Mouse (Mus musculus): ENCODE measurements around the gene Slc16a7. TPM values are rescaled to one million over a fixed set of nuclear protein-coding genes. Genes with fewer than 3 reads are reported as not detected.

Slc16a7 gene
- polyA plus RNA-seq, 1 experiment = 7.6 TPM

GRCm38 (mm10) chr10:125370037-125370610, 19.1 kb downstream of the Slc16a7 start:
- no peak overlapping the region for H3K4me3 ChIP-seq (ENCODE audit: insufficient read depth, low read length)
- TF ChIP-seq CTCF (IDR thresholded peaks at IDR 0.05; ENCODE audit: borderline replicate concordance, insufficient read depth, low read length) = no peak
- TF ChIP-seq POLR2A (IDR thresholded peaks at IDR 0.05; ENCODE audit: low read depth, low read length) = no peak
- H3K4me1 ChIP-seq (ENCODE audit: control insufficient read depth, insufficient read depth, low read length) = no peaks in the 10 kb centered on the region
- H3K27ac ChIP-seq (ENCODE audit: insufficient read depth, low read length) = no peak overlapping the region

DNA sequence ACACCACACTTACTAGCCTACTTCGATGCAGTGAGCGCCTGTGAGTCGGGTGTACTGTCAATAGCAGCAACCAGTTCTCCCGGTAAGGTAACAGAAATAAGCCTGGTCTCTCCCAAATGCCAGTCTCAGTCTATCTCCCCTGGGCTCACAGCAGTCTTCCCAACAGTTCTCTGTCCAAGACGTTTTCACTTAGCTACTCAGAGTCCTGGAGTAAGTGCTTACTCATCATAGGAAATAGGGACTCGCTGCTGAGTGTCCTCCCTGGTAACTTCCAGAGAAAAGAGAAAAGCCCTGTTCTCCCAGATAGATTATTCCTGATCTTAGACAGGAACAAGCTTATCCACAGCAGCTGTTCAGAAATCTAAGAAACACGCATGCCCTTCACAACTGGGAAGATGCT, 30.8 kb downstream of the Slc16a7 start:
- Histone ChIP-seq H3K4me3 (ENCODE audit: insufficient read depth, low read length) (no peak overlapping the region), H3K4me1 (ENCODE audit: control insufficient read depth, insufficient read depth, low read length) (no peaks in the 10 kb centered on the region)
- TF ChIP-seq CTCF (IDR thresholded peaks at IDR 0.05; ENCODE audit: borderline replicate concordance, insufficient read depth, low read length) (no peak), POLR2A (IDR thresholded peaks at IDR 0.05; ENCODE audit: low read depth, low read length) (no peak)

DNA sequence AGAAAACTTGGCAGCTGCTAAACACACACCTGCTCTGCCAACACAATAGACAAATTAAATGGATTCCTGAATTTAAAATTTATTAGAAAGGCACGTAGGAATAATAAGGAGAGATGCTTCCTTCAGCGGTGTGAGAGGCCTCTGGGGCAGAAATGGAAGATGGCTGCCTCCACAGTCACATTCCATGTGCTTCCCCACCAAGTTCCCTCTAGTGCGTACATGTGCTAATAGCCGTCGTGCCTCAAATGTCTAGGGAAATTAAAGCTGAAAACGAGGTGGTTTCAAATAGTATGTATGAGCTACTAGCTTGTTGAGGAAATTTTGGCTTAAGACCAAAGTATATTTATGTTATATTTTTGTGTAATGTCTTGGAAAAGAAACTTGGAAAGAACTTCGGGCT, 36.5 kb downstream of the Slc16a7 start:
- Histone ChIP-seq H3K4me3 (ENCODE audit: insufficient read depth, low read length) (no peak overlapping the region), H3K4me1 (ENCODE audit: control insufficient read depth, insufficient read depth, low read length) (no peaks in the 10 kb centered on the region), H3K27ac (ENCODE audit: insufficient read depth, low read length) (no peak overlapping the region)
- TF ChIP-seq POLR2A (IDR thresholded peaks at IDR 0.05; ENCODE audit: low read depth, low read length) (no peak), CTCF (IDR thresholded peaks at IDR 0.05; ENCODE audit: borderline replicate concordance, insufficient read depth, low read length) (no peak)

More for the DNA sequence above, 30.8 kb downstream of the Slc16a7 start:
- no peak overlapping the region for H3K27ac ChIP-seq (ENCODE audit: insufficient read depth, low read length)

DNA sequence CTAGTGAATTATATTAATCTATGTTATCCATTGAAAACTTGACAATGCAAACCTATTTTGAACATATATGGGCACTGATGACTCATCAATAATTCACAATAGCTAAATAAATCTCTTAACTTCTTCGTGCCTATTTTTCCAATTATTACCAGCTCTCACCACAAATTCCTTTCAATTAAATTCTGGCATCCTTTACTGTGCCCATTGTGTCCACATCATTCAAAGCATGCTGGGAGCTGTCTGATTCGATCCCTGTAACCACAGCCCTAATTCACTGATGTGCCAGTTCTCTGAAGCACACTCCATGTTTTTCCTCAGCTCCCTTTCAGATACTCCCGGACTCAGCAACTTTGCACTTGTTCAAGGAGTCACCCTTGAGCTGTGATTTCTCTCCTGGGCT, 41.1 kb downstream of the Slc16a7 start:
- no peak overlapping the region for H3K27ac ChIP-seq (ENCODE audit: insufficient read depth, low read length)
- no peaks in the 10 kb centered on the region for H3K4me1 ChIP-seq (ENCODE audit: control insufficient read depth, insufficient read depth, low read length)
- H3K4me3 ChIP-seq (ENCODE audit: insufficient read depth, low read length) = no peak overlapping the region
- no peak for TF ChIP-seq POLR2A (IDR thresholded peaks at IDR 0.05; ENCODE audit: low read depth, low read length)
- TF ChIP-seq CTCF (IDR thresholded peaks at IDR 0.05; ENCODE audit: borderline replicate concordance, insufficient read depth, low read length) = no peak

DNA sequence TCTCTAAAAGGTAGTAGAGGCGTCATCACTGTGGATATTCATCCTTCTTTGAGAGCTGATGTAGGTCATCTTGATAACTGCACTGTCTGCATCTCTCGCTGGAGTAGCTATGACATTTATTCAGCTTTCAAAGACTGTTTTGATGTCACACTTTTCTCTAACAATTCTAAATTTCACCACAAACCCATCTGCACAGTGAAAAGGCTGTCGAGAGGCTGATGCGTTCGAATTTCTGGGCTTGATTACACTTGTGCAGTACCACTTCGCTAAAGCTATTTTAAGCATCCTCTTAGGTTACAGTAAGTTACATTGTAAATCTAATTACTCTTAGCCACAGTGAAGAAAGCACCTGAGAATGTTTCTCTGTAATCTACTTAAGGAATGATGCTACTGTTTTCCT, 42.1 kb downstream of the Slc16a7 start:
- TF ChIP-seq CTCF (IDR thresholded peaks at IDR 0.05; ENCODE audit: borderline replicate concordance, insufficient read depth, low read length) = no peak
- no peak for TF ChIP-seq POLR2A (IDR thresholded peaks at IDR 0.05; ENCODE audit: low read depth, low read length)
- H3K4me3 ChIP-seq (ENCODE audit: insufficient read depth, low read length) = no peak overlapping the region

DNA sequence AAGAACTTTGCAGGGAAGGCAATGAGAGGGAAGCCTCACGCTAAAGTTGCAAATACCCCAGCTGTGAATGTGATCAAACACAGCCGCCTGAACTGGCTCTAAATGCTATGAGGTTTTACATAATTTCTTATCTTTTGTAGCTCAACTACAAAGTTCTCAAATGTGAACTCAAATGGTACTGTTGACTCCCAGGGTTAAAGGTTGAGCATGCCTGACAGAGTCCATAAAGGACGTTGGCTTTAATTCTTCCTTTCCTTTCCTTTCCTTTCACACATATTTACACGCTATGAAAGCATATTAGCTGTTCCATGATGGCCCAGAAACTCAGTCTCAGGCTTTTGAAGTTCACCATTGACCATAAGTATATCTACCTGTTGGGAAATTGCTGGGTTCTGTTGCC, 42.9 kb downstream of the Slc16a7 start:
- no peak overlapping the region for H3K27ac ChIP-seq (ENCODE audit: insufficient read depth, low read length)
- TF ChIP-seq CTCF (IDR thresholded peaks at IDR 0.05; ENCODE audit: borderline replicate concordance, insufficient read depth, low read length) = no peak
- no peak for TF ChIP-seq POLR2A (IDR thresholded peaks at IDR 0.05; ENCODE audit: low read depth, low read length)
- H3K4me1 ChIP-seq (ENCODE audit: control insufficient read depth, insufficient read depth, low read length) = no peaks in the 10 kb centered on the region
- no peak overlapping the region for H3K4me3 ChIP-seq (ENCODE audit: insufficient read depth, low read length)

More for the DNA sequence above, 42.1 kb downstream of the Slc16a7 start:
- Histone ChIP-seq H3K27ac (ENCODE audit: insufficient read depth, low read length) (no peak overlapping the region), H3K4me1 (ENCODE audit: control insufficient read depth, insufficient read depth, low read length) (no peaks in the 10 kb centered on the region)

DNA sequence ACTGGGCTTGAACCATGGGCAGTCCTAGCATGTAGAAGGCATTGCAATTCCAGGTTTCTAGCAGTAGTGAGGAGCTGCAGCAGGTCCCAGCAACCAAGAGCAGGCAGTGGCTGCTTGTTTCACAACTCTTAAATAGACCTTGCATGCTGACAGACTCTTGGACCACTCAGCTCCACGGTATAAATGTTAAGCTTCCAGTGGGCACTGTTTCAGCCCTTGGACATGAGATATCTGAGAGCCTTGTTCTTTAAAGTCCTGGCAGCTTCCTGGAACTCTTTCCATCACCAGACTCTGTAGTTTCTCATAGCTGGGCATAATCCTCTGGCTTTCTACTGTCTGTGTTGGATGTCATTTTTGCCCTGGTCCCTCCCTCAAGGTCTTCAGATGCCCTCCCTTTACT, 43.7 kb downstream of the Slc16a7 start:
- no peak overlapping the region for H3K4me3 ChIP-seq (ENCODE audit: insufficient read depth, low read length)
- H3K4me1 ChIP-seq (ENCODE audit: control insufficient read depth, insufficient read depth, low read length) = no peaks in the 10 kb centered on the region
- TF ChIP-seq CTCF (IDR thresholded peaks at IDR 0.05; ENCODE audit: borderline replicate concordance, insufficient read depth, low read length) (no peak), POLR2A (IDR thresholded peaks at IDR 0.05; ENCODE audit: low read depth, low read length) (no peak)
- no peak overlapping the region for H3K27ac ChIP-seq (ENCODE audit: insufficient read depth, low read length)

GRCm38 (mm10) chr10:125342204-125342603, 47.1 kb downstream of the Slc16a7 start:
- Histone ChIP-seq H3K27ac (ENCODE audit: insufficient read depth, low read length) (no peak overlapping the region), H3K4me3 (ENCODE audit: insufficient read depth, low read length) (no peak overlapping the region), H3K4me1 (ENCODE audit: control insufficient read depth, insufficient read depth, low read length) (no peaks in the 10 kb centered on the region)
- no peak for TF ChIP-seq POLR2A (IDR thresholded peaks at IDR 0.05; ENCODE audit: low read depth, low read length)
- TF ChIP-seq CTCF (IDR thresholded peaks at IDR 0.05; ENCODE audit: borderline replicate concordance, insufficient read depth, low read length) = no peak

GRCm38 (mm10) chr10:125333799-125334198, 55.5 kb downstream of the Slc16a7 start:
- no peak for TF ChIP-seq POLR2A (IDR thresholded peaks at IDR 0.05; ENCODE audit: low read depth, low read length)
- no peak for TF ChIP-seq CTCF (IDR thresholded peaks at IDR 0.05; ENCODE audit: borderline replicate concordance, insufficient read depth, low read length)
- Histone ChIP-seq H3K4me1 (ENCODE audit: control insufficient read depth, insufficient read depth, low read length) (no peaks in the 10 kb centered on the region), H3K27ac (ENCODE audit: insufficient read depth, low read length) (no peak overlapping the region), H3K4me3 (ENCODE audit: insufficient read depth, low read length) (no peak overlapping the region)

DNA sequence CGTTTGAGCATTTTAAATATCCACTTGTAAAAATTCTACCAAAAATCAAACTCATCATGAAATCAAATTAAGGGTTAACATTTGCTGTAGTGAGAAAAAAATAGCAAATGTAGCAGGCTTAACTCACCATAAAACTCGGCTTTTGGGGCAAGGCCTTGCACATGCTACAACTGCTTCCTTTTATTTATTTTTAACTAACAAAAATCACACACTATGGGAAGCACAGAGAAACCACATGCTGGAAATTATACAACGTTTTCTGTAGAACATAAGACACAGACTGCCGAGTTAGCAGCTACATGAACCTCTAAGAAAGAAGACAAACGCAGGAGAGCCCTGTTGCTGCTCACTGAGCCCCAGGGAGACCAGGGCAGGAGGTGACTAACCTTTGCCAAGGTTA, 57.9 kb downstream of the Slc16a7 start:
- H3K4me1 ChIP-seq (ENCODE audit: control insufficient read depth, insufficient read depth, low read length) = no peaks in the 10 kb centered on the region
- H3K27ac ChIP-seq (ENCODE audit: insufficient read depth, low read length) = no peak overlapping the region
- TF ChIP-seq CTCF (IDR thresholded peaks at IDR 0.05; ENCODE audit: borderline replicate concordance, insufficient read depth, low read length) (no peak), POLR2A (IDR thresholded peaks at IDR 0.05; ENCODE audit: low read depth, low read length) (no peak)
- H3K4me3 ChIP-seq (ENCODE audit: insufficient read depth, low read length) = no peak overlapping the region
